Mouse (Mus musculus) liver, adult 2 months (tissue): ENCODE results near the gene Slc26a5.

Source experiments
- CTCF ChIP-seq: fragments of 200-500 bp; IDR thresholded peaks from 2 replicates; pipeline ENCODE4 v1.5.1; 2011; ENCODE audit warnings: low read depth, low read length, control low read depth
- POLR2A ChIP-seq: fragments of 200-500 bp; IDR thresholded peaks from 2 replicates; pipeline ENCODE4 v1.6.1; 2011; ENCODE audit warnings: low read length, control low read depth; ENCODE audit not compliant: insufficient read depth; ENCODE audit errors: extremely low read depth

DNA sequence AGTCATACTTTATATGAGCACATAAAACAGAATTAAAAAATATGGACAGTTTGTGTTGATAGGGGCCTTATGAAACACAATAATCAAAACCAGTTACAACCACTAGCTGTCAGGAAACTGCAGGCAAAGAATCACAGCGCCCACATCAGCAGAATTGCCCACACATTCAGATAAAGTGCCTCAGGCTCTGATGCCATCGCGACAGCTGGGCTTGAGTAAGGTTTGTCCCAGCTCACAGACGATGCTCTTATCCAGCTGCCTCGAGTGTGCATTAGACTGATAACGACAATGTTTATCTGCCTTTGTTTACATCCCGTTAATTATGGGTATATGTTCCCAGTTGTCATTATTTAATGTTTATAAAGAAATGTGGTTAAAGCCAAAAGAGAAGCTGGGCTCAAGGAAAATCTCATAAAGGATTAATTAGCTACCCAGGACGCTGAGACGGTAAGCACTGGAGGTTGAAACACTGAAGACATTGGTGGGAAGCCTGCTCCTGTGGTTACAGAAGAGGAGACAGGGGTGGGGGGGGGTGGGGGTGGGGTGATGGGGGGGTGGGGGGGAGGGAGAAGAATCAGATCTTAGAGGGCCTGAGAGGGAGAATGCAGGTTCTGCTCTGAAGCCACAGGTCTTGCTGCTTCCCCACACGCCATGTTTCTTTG is 13.6 kb downstream of the Slc26a5 start:
- no peak for TF ChIP-seq CTCF
- no peak for TF ChIP-seq POLR2A
